Mouse (Mus musculus) lung, adult 2 months (tissue): ENCODE data around the gene Ctnna3.

Source experiments
- CTCF ChIP-seq: fragments of 200-500 bp; IDR thresholded peaks from 2 replicates; pipeline ENCODE4 v1.5.1; 2011; ENCODE audit warnings: mild to moderate bottlenecking, low read length, control low read depth; ENCODE audit not compliant: insufficient read depth
- POLR2A ChIP-seq: fragments of 200-500 bp; IDR thresholded peaks from 2 replicates; pipeline ENCODE4 v1.6.1; 2011; ENCODE audit warnings: low read depth, mild to moderate bottlenecking, control low read depth, low read length, borderline replicate concordance; ENCODE audit errors: extremely low read depth

- peak; percentile 27 for TF ChIP-seq CTCF
- no peak for TF ChIP-seq POLR2A
Measured at GRCm38 (mm10) chr10:63424475-63424814, 5.5 kb upstream of the Ctnna3 start.
